Mouse (Mus musculus): ENCODE results near the gene Zfpm1. TPM values are rescaled to one million over a fixed set of nuclear protein-coding genes. Genes with fewer than 3 reads are reported as not detected.

The Zfpm1 gene
- polyA plus RNA-seq, 1 experiment from 2014 or later = 3.3 TPM

DNA sequence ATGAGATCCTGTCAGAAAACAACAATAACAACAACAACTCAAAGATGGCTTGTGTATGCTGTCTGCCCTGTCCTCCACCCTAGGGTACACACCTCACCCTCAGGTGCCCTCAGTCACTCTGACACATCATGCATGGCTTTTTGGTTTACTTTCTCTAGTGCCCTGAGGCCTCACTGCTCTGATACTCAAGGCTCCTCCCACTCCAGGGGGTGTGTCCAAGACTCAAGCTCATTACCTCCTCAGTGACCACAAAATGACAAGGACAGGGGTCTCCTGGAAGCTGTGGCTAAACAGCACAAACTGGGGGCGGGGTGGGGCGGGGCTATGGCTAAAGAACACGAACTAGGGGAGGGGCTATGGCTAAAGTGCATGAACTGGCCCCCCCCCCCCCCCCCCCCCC is 22.1 kb downstream of the Zfpm1 start:
- Histone ChIP-seq H3K4me3 (no peak overlapping the region), H3K4me2 (replicated peaks) (no peak overlapping the region), H3K4me1 (peaks cover 49% of the 10 kb centered on the region), H3K9me3 (replicated peaks) (no peaks in the 10 kb centered on the region), H3K36me3 (no peaks in the 10 kb centered on the region), H3K27me3 (no peaks in the 10 kb centered on the region), H3K27ac (no peak overlapping the region), H3K9ac (no peak overlapping the region)
- WGBS = 14% methylated on average over 3 of the region's 3 CpGs
- ATAC-seq (ENCODE audit: low FRiP score) = no peak

DNA sequence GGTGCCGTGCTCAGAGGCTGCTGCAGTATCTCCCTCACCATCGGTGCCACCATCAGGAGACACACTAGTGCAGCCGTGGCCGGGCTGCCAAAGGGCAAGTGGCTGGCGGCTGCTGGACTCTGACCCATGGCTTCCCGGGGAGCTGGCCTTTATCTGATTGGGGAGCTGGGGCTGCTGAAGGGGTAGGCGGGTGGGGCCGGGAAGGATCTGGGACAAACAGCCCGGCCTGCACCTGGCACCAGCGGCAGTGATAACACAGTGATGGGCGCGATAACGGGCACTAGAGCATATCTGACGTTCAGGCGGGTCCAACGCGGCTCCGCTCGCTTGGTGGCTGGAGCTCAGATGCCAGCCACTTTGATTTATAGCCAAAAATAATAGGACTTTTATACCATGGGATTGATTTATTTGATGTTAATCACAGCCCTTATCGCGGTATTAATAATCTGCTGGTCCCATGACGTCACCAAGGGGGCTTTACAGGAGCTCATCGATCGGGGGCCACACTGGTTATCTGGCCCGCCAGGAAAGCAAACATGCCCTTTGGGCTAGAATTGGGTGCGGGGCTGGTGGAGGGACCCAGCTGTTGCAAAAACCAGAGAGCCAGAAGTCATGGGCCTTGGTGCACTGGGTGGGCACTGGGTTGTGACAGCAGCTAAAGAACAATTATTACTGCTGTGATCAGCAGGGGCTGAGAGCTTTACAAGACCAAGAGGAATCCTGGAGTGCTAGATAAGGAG is 24.9 kb downstream of the Zfpm1 start:
- ATAC-seq (ENCODE audit: low FRiP score) = no peak
- H3K27me3 ChIP-seq = no peaks in the 10 kb centered on the region
- no peak overlapping the region for H3K4me2 ChIP-seq (replicated peaks)
- WGBS = 77% methylated on average over 26 of the region's 26 CpGs
- peak overlapping the region; percentile 12; the same call in 1 of the 2 replicates for H3K27ac ChIP-seq
- H3K36me3 ChIP-seq = no peaks in the 10 kb centered on the region
- H3K9ac ChIP-seq = no peak overlapping the region
- H3K4me3 ChIP-seq = no peak overlapping the region
- peaks cover 33% of the 10 kb centered on the region for H3K4me1 ChIP-seq
- H3K9me3 ChIP-seq (replicated peaks) = no peaks in the 10 kb centered on the region

DNA sequence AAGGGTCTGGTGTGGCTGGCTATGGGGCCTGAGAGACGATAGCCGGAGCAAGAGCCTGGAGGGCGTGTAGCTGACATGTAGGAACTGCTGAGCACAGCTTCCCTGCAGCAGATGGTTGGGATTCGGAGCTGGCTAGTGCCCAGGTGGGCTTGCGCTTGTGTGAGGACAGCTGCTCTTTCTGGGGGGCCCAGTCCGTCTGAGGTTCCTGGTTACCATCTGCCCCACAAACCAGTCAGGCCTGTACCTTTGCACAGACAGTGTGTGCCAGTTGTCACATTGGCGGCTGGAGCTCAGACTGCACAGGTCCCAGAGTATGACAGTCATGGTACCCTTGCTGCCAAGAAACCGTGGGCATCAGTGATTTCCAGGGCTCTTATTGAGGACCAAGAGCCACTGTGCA is 25.9 kb downstream of the Zfpm1 start:
- no peak overlapping the region for H3K4me3 ChIP-seq
- no peak overlapping the region for H3K4me2 ChIP-seq (replicated peaks)
- H3K9me3 ChIP-seq (replicated peaks) = no peaks in the 10 kb centered on the region
- no peak for ATAC-seq (ENCODE audit: low FRiP score)
- no peak overlapping the region for H3K27ac ChIP-seq
- H3K36me3 ChIP-seq = no peaks in the 10 kb centered on the region
- H3K4me1 ChIP-seq = peaks cover 23% of the 10 kb centered on the region
- no peak overlapping the region for H3K9ac ChIP-seq
- H3K27me3 ChIP-seq = no peaks in the 10 kb centered on the region
- 74% methylated on average over 8 of the region's 8 CpGs for WGBS

DNA sequence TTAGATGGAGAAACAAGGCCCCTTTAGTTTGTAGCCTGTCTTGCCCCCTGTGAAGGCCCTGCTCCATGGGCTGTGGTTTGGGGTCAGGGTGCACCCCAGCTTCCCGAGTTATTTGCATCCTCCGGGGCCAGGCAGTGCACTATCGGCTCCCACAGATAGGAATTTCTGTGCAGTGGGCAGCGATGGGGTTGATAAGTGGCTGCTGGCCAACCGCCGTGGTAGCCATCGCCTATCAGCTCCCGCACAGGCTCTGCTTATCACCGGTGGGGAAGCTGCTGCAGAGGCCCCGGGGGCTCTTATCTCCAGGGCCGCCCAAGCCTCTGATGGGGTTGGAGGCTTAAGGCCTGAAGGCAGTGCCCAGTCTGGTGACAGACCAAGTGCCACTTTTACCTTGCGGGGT is 27.3 kb downstream of the Zfpm1 start:
- H3K4me3 ChIP-seq = no peak overlapping the region
- no peaks in the 10 kb centered on the region for H3K9me3 ChIP-seq (replicated peaks)
- H3K36me3 ChIP-seq = no peaks in the 10 kb centered on the region
- WGBS = 79% methylated on average over 12 of the region's 12 CpGs
- H3K4me2 ChIP-seq (replicated peaks) = no peak overlapping the region
- no peaks in the 10 kb centered on the region for H3K27me3 ChIP-seq
- peaks cover 20% of the 10 kb centered on the region for H3K4me1 ChIP-seq
- H3K27ac ChIP-seq = no peak overlapping the region
- H3K9ac ChIP-seq = no peak overlapping the region
- ATAC-seq (ENCODE audit: low FRiP score) = no peak

DNA sequence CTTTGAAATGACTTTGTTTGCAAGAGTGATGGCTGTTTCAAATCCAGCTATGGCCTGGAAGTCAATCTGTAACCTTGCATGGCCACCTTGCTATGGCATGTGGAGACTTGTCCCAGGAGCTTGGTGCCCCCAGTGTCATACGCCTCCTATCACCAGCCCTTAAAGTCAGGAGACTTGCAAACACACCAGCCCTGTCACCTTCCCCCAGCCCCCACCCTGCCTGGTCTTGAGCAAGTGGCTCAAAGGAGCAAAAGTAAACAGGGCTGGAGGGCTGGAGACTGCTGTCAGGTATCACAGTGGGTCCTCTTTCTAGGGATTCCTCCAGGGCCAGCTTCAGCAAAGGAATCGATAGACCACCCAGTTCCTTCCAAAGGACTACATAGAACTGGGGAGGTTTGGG is 29.2 kb downstream of the Zfpm1 start:
- H3K27ac ChIP-seq = no peak overlapping the region
- 70% methylated on average over 2 of the region's 2 CpGs for WGBS

DNA sequence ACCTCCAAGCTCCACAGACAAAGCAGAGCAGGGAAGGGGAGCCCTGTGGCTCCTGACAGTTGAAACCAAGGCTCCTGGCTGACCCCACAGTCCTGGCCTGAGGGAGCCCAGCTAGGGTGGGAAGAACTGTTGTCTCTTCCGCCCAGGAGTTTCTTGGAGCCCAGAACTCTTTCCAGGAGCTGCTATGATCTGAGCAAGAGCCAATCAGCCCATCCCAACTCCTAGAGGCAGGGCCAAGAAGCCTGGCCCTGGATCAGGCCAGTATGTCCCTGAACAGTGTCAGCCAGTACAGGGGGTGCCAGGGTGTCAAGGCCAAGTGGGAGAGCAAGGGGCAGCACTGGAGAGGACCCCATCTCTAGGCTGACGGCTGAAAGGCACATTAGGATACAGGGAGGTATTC is 30.6 kb downstream of the Zfpm1 start:
- no peaks in the 10 kb centered on the region for H3K36me3 ChIP-seq
- WGBS = 69% methylated on average over 2 of the region's 2 CpGs
- no peak overlapping the region for H3K4me3 ChIP-seq
- no peaks in the 10 kb centered on the region for H3K9me3 ChIP-seq (replicated peaks)
- no peak overlapping the region for H3K9ac ChIP-seq
- ATAC-seq (ENCODE audit: low FRiP score) = no peak
- no peak overlapping the region for H3K4me2 ChIP-seq (replicated peaks)
- peaks cover 20% of the 10 kb centered on the region for H3K4me1 ChIP-seq
- H3K27ac ChIP-seq = no peak overlapping the region
- H3K27me3 ChIP-seq = no peaks in the 10 kb centered on the region; the same call in 1 of the 2 replicates

More for the DNA sequence above, 29.2 kb downstream of the Zfpm1 start:
- no peaks in the 10 kb centered on the region for H3K9me3 ChIP-seq (replicated peaks)
- no peaks in the 10 kb centered on the region for H3K36me3 ChIP-seq
- no peaks in the 10 kb centered on the region; the same call in 1 of the 2 replicates for H3K27me3 ChIP-seq
- H3K4me3 ChIP-seq = no peak overlapping the region
- peaks cover 24% of the 10 kb centered on the region for H3K4me1 ChIP-seq
- no peak for ATAC-seq (ENCODE audit: low FRiP score)
- no peak overlapping the region for H3K4me2 ChIP-seq (replicated peaks)
- H3K9ac ChIP-seq = no peak overlapping the region

DNA sequence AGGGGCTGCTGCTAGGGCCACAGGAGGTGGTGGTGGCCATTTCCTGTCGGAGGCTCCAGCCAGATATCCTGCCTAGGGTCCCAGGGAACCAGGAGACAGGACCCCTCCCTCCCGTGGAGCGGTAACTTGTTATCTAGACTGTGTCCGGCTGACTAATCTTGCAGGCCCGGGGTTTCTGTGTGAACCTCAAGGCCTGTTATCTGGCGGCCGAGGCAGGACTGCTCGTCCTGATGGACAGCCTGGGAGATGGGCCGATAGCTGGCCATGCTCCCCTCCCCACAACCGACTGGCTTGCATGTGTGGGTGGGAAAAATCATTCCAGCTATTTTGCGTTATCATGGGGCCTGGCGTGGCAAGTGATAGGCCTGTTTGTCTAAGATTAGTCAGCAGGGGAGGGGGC is 31.4 kb downstream of the Zfpm1 start:
- H3K4me1 ChIP-seq = peaks cover 21% of the 10 kb centered on the region

DNA sequence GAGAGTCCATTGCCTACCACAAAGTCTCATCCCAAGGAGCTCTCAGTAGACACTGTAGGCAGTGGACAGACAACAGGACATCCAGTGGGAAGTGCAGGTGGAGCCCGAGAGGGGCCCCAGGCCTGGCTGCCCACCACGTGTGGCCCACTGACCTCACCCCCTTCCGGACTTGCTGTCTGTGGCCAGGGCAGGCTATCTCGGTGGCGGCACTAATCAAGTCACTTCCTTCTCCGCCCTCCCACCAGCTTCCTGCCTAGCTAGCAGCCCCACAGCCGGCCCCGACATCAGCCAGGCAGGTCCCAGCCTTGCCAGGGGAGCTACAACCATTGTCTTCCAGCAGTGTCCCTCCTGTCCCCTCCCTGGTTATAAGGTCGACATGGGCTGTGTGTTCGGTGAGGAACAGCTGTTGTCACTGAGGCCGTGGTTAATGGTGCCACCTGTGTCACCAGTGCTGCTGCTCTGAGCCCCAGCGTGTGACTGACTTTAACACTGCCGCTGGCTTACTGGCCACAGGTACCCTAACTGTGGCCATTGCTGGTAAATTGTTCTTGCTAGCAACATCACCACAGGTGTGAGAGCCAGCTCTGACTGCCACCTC is 33.1 kb downstream of the Zfpm1 start:
- Histone ChIP-seq H3K4me1 (peaks cover 30% of the 10 kb centered on the region), H3K36me3 (no peaks in the 10 kb centered on the region), H3K4me2 (replicated peaks) (no peak overlapping the region), H3K4me3 (no peak overlapping the region), H3K9ac (no peak overlapping the region), H3K27ac (no peak overlapping the region), H3K27me3 (peaks cover 4% of the 10 kb centered on the region), H3K9me3 (replicated peaks) (no peaks in the 10 kb centered on the region)
- no peak for ATAC-seq (ENCODE audit: low FRiP score)
- WGBS = 50% methylated on average over 13 of the region's 13 CpGs

More for the DNA sequence above, 31.4 kb downstream of the Zfpm1 start:
- Histone ChIP-seq H3K27me3 (peaks cover 2% of the 10 kb centered on the region), H3K27ac (no peak overlapping the region), H3K4me3 (no peak overlapping the region), H3K36me3 (no peaks in the 10 kb centered on the region), H3K9ac (no peak overlapping the region), H3K4me2 (replicated peaks) (no peak overlapping the region), H3K9me3 (replicated peaks) (no peaks in the 10 kb centered on the region)
- 64% methylated on average over 12 of the region's 12 CpGs for WGBS
- no peak for ATAC-seq (ENCODE audit: low FRiP score)

DNA sequence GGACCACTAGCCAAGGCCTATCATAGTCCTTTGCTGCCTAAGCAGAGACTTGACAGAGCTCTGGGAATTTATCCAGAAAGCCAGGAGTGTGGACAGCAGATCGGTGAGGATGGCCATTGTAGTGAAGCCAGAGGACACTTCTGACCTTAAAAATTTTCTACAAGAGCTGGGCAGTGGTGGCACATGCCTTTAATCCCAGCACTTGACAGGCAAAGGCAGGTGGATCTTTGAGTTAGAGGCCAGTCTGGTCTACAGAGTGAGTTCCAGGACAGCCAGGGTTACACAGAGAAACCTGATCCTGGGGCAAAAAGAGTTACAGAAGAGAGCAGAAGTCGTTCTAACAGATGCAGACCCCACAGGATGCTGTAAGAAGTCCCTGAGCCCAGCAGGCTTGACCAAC is 34.5 kb downstream of the Zfpm1 start:
- Histone ChIP-seq H3K4me3 (no peak overlapping the region), H3K4me1 (peaks cover 44% of the 10 kb centered on the region), H3K27me3 (peaks cover 4% of the 10 kb centered on the region), H3K4me2 (replicated peaks) (no peak overlapping the region), H3K27ac (no peak overlapping the region), H3K9ac (no peak overlapping the region), H3K36me3 (no peaks in the 10 kb centered on the region), H3K9me3 (replicated peaks) (no peaks in the 10 kb centered on the region)
- ATAC-seq (ENCODE audit: low FRiP score) = no peak
- WGBS = 67% methylated on average over 2 of the region's 2 CpGs

DNA sequence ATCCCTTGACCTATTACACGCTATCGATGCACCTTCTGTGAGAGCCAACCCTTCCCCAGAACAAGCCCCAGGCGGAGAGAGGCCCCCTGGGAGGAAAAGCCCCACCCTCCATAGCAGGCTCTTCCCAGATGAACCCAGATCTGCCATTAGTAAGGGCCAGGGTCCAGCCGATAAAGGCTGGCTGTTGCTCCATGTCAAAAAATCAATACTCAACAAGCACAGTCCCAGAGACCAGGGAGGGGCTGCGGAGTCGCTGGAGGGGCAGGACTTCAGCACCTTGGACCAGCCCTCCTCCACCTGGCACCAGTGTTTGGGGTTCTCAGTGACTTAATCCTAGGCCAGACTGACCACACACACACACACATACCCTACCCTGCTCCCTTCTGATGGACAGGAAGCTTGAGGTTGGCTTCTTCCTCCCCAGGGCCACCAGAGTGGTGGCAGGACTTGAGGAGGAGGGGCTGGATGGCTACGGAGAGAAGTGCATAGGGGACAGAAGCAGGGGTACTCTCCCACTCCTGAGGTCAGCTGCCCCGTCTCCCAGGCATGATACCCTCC is 36.1 kb downstream of the Zfpm1 start:
- H3K9me3 ChIP-seq (replicated peaks) = no peaks in the 10 kb centered on the region
- 65% methylated on average over 7 of the region's 8 CpGs for WGBS
- H3K9ac ChIP-seq = no peak overlapping the region
- no peaks in the 10 kb centered on the region for H3K36me3 ChIP-seq
- H3K4me1 ChIP-seq = peaks cover 47% of the 10 kb centered on the region
- no peak overlapping the region for H3K4me2 ChIP-seq (replicated peaks)
- no peak overlapping the region for H3K4me3 ChIP-seq
- no peak overlapping the region for H3K27ac ChIP-seq
- no peak for ATAC-seq (ENCODE audit: low FRiP score)
- peaks cover 4% of the 10 kb centered on the region for H3K27me3 ChIP-seq

DNA sequence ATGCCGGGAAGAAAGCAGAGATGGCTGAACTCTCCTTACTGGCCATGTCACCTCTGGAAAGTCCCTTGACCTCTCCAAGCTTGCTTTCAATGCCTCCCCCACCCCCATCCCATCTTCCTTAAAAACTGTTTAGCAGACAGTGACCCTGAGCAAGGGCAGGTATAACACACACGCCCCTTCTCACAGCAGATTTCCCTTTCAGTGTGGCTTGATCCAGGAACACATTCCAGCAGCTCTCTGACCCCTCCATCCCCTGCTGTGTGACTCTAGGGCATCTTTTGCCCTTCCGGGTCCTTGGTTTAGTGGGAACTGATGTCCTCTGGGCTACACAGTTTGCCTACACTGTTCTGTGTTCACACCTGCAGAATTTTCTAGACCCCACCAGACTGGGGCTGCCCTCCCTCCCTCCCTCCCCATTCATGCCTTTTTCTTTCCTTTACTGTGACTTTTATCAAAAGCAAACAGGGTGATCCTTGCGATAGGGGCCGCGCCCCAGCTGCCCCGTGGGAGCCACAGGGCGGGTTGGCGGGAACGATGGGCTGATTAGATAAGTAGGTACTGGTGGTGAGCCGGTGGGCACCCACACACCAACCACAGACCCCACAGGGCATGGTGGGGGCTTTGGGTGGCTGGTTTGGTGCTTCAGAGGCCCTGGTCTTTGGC is 37.2 kb downstream of the Zfpm1 start:
- no peak for ATAC-seq (ENCODE audit: low FRiP score)
- Histone ChIP-seq H3K4me1 (peaks cover 54% of the 10 kb centered on the region), H3K9ac (no peak overlapping the region), H3K36me3 (no peaks in the 10 kb centered on the region), H3K27ac (no peak overlapping the region), H3K4me3 (no peak overlapping the region), H3K27me3 (peaks cover 4% of the 10 kb centered on the region), H3K4me2 (replicated peaks) (no peak overlapping the region), H3K9me3 (replicated peaks) (no peaks in the 10 kb centered on the region)
- 67% methylated on average over 11 of the region's 11 CpGs for WGBS

DNA sequence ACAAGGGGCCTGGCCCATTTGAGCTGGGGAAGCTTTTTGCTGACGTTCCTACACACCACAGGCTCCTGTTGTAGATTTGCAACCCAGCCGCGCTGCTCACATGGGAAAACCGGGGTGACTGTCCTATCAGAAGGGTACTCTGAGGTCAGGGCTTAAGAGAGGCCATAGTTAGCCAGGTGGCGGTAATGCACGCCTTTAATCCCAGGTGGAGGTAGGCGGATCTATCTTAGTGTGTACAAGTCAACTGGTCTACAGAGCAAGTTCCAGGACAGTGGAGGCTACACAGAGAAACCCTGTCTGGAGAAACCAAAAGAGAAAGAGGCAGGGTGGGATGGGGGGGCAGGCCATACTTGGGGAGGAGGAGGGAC is 37.8 kb downstream of the Zfpm1 start:
- Histone ChIP-seq H3K9me3 (replicated peaks) (no peaks in the 10 kb centered on the region), H3K9ac (no peak overlapping the region), H3K27ac (no peak overlapping the region), H3K4me3 (no peak overlapping the region), H3K27me3 (peaks cover 4% of the 10 kb centered on the region), H3K4me1 (peaks cover 54% of the 10 kb centered on the region), H3K36me3 (no peaks in the 10 kb centered on the region), H3K4me2 (replicated peaks) (no peak overlapping the region)
- no peak for ATAC-seq (ENCODE audit: low FRiP score)
- 72% methylated on average over 7 of the region's 7 CpGs for WGBS

Data from hindbrain, embryonic 12.5 days (tissue).